Mouse (Mus musculus) lung, postnatal 0 days (tissue): Measurements from ENCODE around the gene Slc38a11. TPM values are rescaled to one million over a fixed set of nuclear protein-coding genes. Genes with fewer than 3 reads are reported as not detected.

Source experiments
- ATAC-seq: fragments of 200-750 bp; cut with Nextera tagmentation; 2 replicates; pipeline ENCODE4 v1.8.0; 2017; ENCODE audit warnings: moderate library complexity
- DNase-seq: peaks from one replicate; pipeline ENCODE4 v3.0.0-alpha.2; 2016; ENCODE audit warnings: low spot score
- H3K27ac ChIP-seq: fragments of 300-500 bp; sonication (generic); 2 replicates; pipeline ENCODE4 v1.5.1; 2014; ENCODE audit warnings: antibody characterized with exemption, mild to moderate bottlenecking, low read length, mixed read lengths
- H3K27me3 ChIP-seq: fragments of 300-500 bp; sonication (generic); replicated peaks from 2 replicates; pipeline ENCODE4 v1.6.1; 2014; ENCODE audit warnings: low read length, mixed read lengths; ENCODE audit not compliant: insufficient read depth
- H3K36me3 ChIP-seq: fragments of 300-500 bp; sonication (generic); 2 replicates; pipeline ENCODE4 v1.6.1; 2014; ENCODE audit warnings: low read length, mixed read lengths; ENCODE audit not compliant: insufficient read depth
- H3K4me1 ChIP-seq: fragments of 300-500 bp; sonication (generic); 2 replicates; pipeline ENCODE4 v1.6.1; 2014; ENCODE audit warnings: antibody characterized with exemption, low read depth, low read length, mixed read lengths; ENCODE audit not compliant: insufficient read depth
- H3K4me2 ChIP-seq: fragments of 300-500 bp; sonication (generic); replicated peaks from 2 replicates; pipeline ENCODE4 v1.6.1; 2014; ENCODE audit warnings: low read depth, mild to moderate bottlenecking, low read length, moderate library complexity, mixed read lengths
- H3K4me3 ChIP-seq: fragments of 300-500 bp; sonication (generic); 2 replicates; pipeline ENCODE4 v1.5.1; 2014; ENCODE audit warnings: low read depth, low read length
- H3K9ac ChIP-seq: fragments of 300-500 bp; sonication (generic); replicated peaks from 2 replicates; pipeline ENCODE4 v1.6.1; 2014; ENCODE audit warnings: low read depth, mild to moderate bottlenecking
- H3K9me3 ChIP-seq: fragments of 300-500 bp; sonication (generic); 2 replicates; pipeline ENCODE4 v1.6.1; 2016; ENCODE audit warnings: low read length, mixed read lengths
- CTCF ChIP-seq: IDR thresholded peaks from 2 replicates; pipeline ENCODE4 v1.5.1; 2016; ENCODE audit warnings: antibody characterized with exemption, mild to moderate bottlenecking
- EP300 ChIP-seq: IDR thresholded peaks from 2 replicates; pipeline ENCODE4 v1.6.1; 2016; ENCODE audit warnings: antibody characterized with exemption, mild to moderate bottlenecking, control low read depth
- WGBS: fragments of 180-500 bp; shearing (Covaris S2); extraction: QIAGEN DNeasy Blood & Tissue Kit; methylation state at CpG from one replicate; pipeline ENCODE4 v1.1.7; 2014; 5-methylcytosine and 5-hydroxymethylcytosine counted together
- polyA plus RNA-seq: library from polyadenylated mRNA; unstranded; fragments of >200 nt; fragmentation: Nextera tagmentation; extraction: Ambion mirVana; gene quantifications from 2 replicates; pipeline ENCODE4 v1.2.1, GENCODE M21; 2015

Gene Slc38a11
- polyA plus RNA-seq, 1 experiment from 2014 or later: 0.23 TPM

GRCm38 (mm10) chr2:65360736-65361475 lies 2.9 kb downstream of the Slc38a11 start:
- TF ChIP-seq EP300: no peak
- no peak for ATAC-seq

GRCm38 (mm10) chr2:65347367-65347766 lies 16.5 kb downstream of the Slc38a11 start:
- Histone ChIP-seq H3K27ac (no peak overlapping the region), H3K4me3 (no peak overlapping the region), H3K27me3 (no peaks in the 10 kb centered on the region), H3K36me3 (no peaks in the 10 kb centered on the region), H3K4me1 (no peaks in the 10 kb centered on the region), H3K4me2 (no peak overlapping the region), H3K9me3 (no peaks in the 10 kb centered on the region), H3K9ac (no peak overlapping the region)
- no peak for DNase-seq
- no peak for ATAC-seq
- 26% methylated on average over 4 of the region's 4 CpGs for WGBS
- no peak for TF ChIP-seq EP300
- TF ChIP-seq CTCF: no peak

More at GRCm38 (mm10) chr2:65360736-65361475, 2.9 kb downstream of the Slc38a11 start:
- Histone ChIP-seq H3K4me2 (no peak overlapping the region), H3K27ac (no peak overlapping the region), H3K27me3 (no peaks in the 10 kb centered on the region), H3K9ac (no peak overlapping the region), H3K4me1 (no peaks in the 10 kb centered on the region), H3K9me3 (no peaks in the 10 kb centered on the region), H3K4me3 (no peak overlapping the region), H3K36me3 (no peaks in the 10 kb centered on the region)
- DNase-seq: no peak
- WGBS: 77% methylated on average over 9 of the region's 9 CpGs

- DNase-seq (no peak), ATAC-seq (no peak)
- no peaks in the 10 kb centered on the region for H3K36me3 ChIP-seq
- WGBS: 53% methylated on average over 1 of the region's 1 CpGs
- no peak overlapping the region for H3K9ac ChIP-seq
- TF ChIP-seq CTCF (no peak), EP300 (no peak)
- no peaks in the 10 kb centered on the region for H3K4me1 ChIP-seq
- H3K27ac ChIP-seq: no peak overlapping the region
- no peaks in the 10 kb centered on the region for H3K27me3 ChIP-seq
- no peaks in the 10 kb centered on the region for H3K9me3 ChIP-seq
- H3K4me3 ChIP-seq: no peak overlapping the region
- H3K4me2 ChIP-seq: no peak overlapping the region
These were observed 16.9 kb downstream of the Slc38a11 start for GRCm38 (mm10) chr2:65346915-65347314.

GRCm38 (mm10) chr2:65346037-65346436 lies 17.8 kb downstream of the Slc38a11 start:
- DNase-seq: no peak
- TF ChIP-seq EP300 (no peak), CTCF (no peak)
- H3K9me3 ChIP-seq: no peaks in the 10 kb centered on the region
- no peaks in the 10 kb centered on the region for H3K4me1 ChIP-seq
- no peak overlapping the region for H3K4me2 ChIP-seq
- no peaks in the 10 kb centered on the region for H3K27me3 ChIP-seq
- no peak for ATAC-seq
- no peak overlapping the region for H3K9ac ChIP-seq
- no peak overlapping the region for H3K27ac ChIP-seq
- no peaks in the 10 kb centered on the region for H3K36me3 ChIP-seq
- no peak overlapping the region for H3K4me3 ChIP-seq
- WGBS: 79% methylated on average over 5 of the region's 5 CpGs

- Histone ChIP-seq H3K4me2 (no peak overlapping the region), H3K36me3 (no peaks in the 10 kb centered on the region), H3K27me3 (no peaks in the 10 kb centered on the region), H3K9me3 (no peaks in the 10 kb centered on the region), H3K4me1 (no peaks in the 10 kb centered on the region), H3K9ac (no peak overlapping the region), H3K27ac (no peak overlapping the region), H3K4me3 (no peak overlapping the region)
- peak; percentile 47 for ATAC-seq
- no peak for TF ChIP-seq CTCF
- no peak for TF ChIP-seq EP300
- 48% methylated on average over 10 of the region's 10 CpGs for WGBS
- DNase-seq: peak; percentile 44
These were observed 21.8 kb downstream of the Slc38a11 start for GRCm38 (mm10) chr2:65342057-65342456.

GRCm38 (mm10) chr2:65340839-65341238 lies 23.0 kb downstream of the Slc38a11 start:
- DNase-seq: peak; percentile 7
- Histone ChIP-seq H3K4me3 (no peak overlapping the region), H3K9me3 (no peaks in the 10 kb centered on the region), H3K27ac (no peak overlapping the region), H3K4me1 (no peaks in the 10 kb centered on the region), H3K27me3 (no peaks in the 10 kb centered on the region), H3K9ac (no peak overlapping the region), H3K36me3 (no peaks in the 10 kb centered on the region), H3K4me2 (no peak overlapping the region)
- ATAC-seq: no peak
- 79% methylated on average over 3 of the region's 3 CpGs for WGBS
- no peak for TF ChIP-seq CTCF
- TF ChIP-seq EP300: no peak
